Mouse (Mus musculus): ENCODE results near the gene 4930412O13Rik. TPM values are rescaled to one million over a fixed set of nuclear protein-coding genes. Genes with fewer than 3 reads are reported as not detected.

The 4930412O13Rik gene
- total and polyA plus RNA-seq, 2 experiments from 2014 or later, result 0.11 to 2.0 TPM

DNA sequence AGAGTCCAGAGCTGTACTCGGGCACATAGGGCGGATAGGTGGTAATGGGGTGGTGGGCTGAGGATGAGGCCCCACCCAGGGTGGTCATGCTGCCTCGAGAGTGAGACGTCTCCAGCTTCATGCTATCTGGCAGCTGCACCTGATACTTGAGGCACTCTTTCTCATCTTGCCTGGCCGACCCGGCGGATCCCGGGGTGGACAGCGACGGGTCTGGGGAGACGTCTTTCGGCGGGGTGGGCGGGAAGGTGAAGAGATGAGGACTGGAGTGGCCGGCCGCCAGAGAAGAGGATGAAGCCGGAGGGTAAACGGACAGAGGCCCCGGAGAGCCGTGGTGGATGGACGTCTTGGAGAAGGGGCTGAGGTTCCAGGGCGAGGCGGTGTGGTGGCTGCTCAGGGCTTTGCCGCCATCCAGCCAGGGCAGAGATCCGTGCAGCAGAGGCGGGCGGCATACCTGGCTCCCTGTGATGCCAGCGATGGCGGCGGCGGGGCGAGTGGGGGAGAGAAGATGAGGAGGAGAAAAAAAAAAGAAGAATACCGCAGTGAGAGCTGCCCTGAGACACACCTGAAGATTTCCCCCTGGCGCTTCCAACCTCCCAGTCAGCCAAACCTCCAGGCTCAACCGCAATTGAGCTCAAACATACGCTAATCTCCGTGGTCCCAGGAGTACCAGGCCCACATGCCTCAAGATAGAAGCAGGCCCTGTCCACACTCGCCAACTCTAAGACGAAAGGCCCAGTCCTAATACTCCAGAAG, 6.4 kb upstream of the 4930412O13Rik start:
- Histone ChIP-seq H3K36me3 (ENCODE audit: insufficient read depth, low read length) (no peaks in the 10 kb centered on the region), H3K9ac (replicated peaks; ENCODE audit: low read length, poor library complexity, severe bottlenecking) (peak overlapping the region; percentile 63), H3K27me3 (ENCODE audit: insufficient read depth, low read length) (peaks cover 47% of the 10 kb centered on the region), H3K4me3 (ENCODE audit: low read depth, low read length) (peak overlapping the region; percentile 43), H3K9me3 (ENCODE audit: low read length) (no peaks in the 10 kb centered on the region), H3K4me1 (ENCODE audit: insufficient read depth, low read length) (no peaks in the 10 kb centered on the region), H3K4me2 (ENCODE audit: low read depth, low read length, poor library complexity, severe bottlenecking) (peak overlapping the region; percentile 71), H3K27ac (ENCODE audit: low read depth, low read length) (peak overlapping the region; percentile 71)
- DNase-seq (ENCODE audit: low spot score) (no peak), ATAC-seq (ENCODE audit: low FRiP score) (no peak)
- no peak for TF ChIP-seq CTCF (IDR thresholded peaks at IDR 0.05)
- 10% methylated on average over 39 of the region's 39 CpGs for WGBS

DNA sequence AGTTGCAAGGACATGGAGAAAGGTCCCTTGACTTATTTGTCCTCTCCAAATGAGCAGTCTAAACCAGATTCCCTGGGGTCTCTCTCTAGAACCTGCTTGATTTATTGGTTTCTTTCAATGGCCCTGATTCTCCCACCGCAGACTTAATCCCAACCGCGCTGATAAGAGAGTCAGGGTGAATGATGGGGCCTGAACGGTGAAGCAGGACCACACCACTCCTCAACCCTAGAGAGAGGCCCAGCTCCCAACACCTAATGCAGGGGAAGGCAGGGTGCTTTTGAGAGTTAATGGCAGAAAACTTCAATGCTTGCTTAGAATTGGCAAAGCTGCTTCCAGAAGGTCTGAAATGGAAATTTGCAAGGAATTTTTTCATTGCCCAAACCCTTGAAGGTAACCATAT, 5.8 kb upstream of the 4930412O13Rik start:
- Histone ChIP-seq H3K27me3 (ENCODE audit: insufficient read depth, low read length) (peaks cover 47% of the 10 kb centered on the region), H3K9me3 (ENCODE audit: low read length) (no peaks in the 10 kb centered on the region), H3K36me3 (ENCODE audit: insufficient read depth, low read length) (no peaks in the 10 kb centered on the region), H3K27ac (ENCODE audit: low read depth, low read length) (peak overlapping the region; percentile 71), H3K4me2 (ENCODE audit: low read depth, low read length, poor library complexity, severe bottlenecking) (peak overlapping the region; percentile 71), H3K4me3 (ENCODE audit: low read depth, low read length) (peak overlapping the region; percentile 43), H3K4me1 (ENCODE audit: insufficient read depth, low read length) (no peaks in the 10 kb centered on the region), H3K9ac (replicated peaks; ENCODE audit: low read length, poor library complexity, severe bottlenecking) (peak overlapping the region; percentile 63)
- no peak for DNase-seq (ENCODE audit: low spot score)
- no peak for TF ChIP-seq CTCF (IDR thresholded peaks at IDR 0.05)
- 5% methylated on average over 4 of the region's 4 CpGs for WGBS
- no peak for ATAC-seq (ENCODE audit: low FRiP score)

DNA sequence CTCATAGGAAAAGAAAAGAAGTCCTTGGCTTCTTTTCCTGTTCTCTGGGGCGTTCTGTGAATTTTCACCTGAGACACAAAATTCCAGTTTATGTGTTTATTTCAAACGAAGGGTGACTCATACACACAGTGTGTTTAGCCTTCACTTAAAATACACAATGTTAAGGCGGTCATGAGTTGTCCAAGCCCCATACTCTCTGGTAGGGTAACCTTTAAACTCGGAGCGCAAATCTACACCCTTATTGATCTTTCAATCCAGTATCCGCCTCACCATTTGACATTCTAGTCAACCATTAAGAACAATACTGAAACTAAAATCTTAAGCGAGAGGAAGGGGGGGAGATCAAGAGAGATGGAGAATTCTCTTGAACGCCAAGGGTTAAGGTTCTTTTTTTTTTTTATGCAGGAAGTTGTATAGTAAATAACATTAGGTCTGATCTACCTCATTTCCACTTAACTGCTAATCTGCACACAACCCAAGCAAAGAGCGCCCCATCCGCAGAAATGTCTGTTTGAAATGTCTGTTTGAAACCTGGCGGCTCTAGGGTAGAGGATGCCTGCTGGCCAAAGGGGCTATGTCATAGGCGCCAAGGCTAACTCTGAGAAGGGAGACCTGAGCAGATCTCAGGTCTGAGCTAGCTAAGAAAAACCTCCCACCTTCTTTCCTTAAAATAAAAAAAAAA, 5.2 kb upstream of the 4930412O13Rik start:
- ATAC-seq (ENCODE audit: low FRiP score) (no peak), DNase-seq (ENCODE audit: low spot score) (no peak)
- Histone ChIP-seq H3K4me2 (ENCODE audit: low read depth, low read length, poor library complexity, severe bottlenecking) (peak overlapping the region; percentile 71), H3K9me3 (ENCODE audit: low read length) (no peaks in the 10 kb centered on the region), H3K4me1 (ENCODE audit: insufficient read depth, low read length) (no peaks in the 10 kb centered on the region), H3K36me3 (ENCODE audit: insufficient read depth, low read length) (no peaks in the 10 kb centered on the region), H3K9ac (replicated peaks; ENCODE audit: low read length, poor library complexity, severe bottlenecking) (peak overlapping the region; percentile 63), H3K27me3 (ENCODE audit: insufficient read depth, low read length) (peaks cover 47% of the 10 kb centered on the region), H3K27ac (ENCODE audit: low read depth, low read length) (peak overlapping the region; percentile 71), H3K4me3 (ENCODE audit: low read depth, low read length) (peak overlapping the region; percentile 43)
- 11% methylated on average over 12 of the region's 12 CpGs for WGBS
- TF ChIP-seq CTCF (IDR thresholded peaks at IDR 0.05), result no peak

GRCm38 (mm10) chr2:9876621-9877325, 4.3 kb upstream of the 4930412O13Rik start:
- no peaks in the 10 kb centered on the region for H3K36me3 ChIP-seq (ENCODE audit: insufficient read depth, low read length)
- no peaks in the 10 kb centered on the region for H3K9me3 ChIP-seq (ENCODE audit: low read length)
- ATAC-seq (ENCODE audit: low FRiP score), result no peak
- H3K4me1 ChIP-seq (ENCODE audit: insufficient read depth, low read length), result no peaks in the 10 kb centered on the region
- H3K4me2 ChIP-seq (ENCODE audit: low read depth, low read length, poor library complexity, severe bottlenecking), result peak overlapping the region; percentile 71
- H3K9ac ChIP-seq (replicated peaks; ENCODE audit: low read length, poor library complexity, severe bottlenecking), result peak overlapping the region; percentile 63
- peaks cover 47% of the 10 kb centered on the region for H3K27me3 ChIP-seq (ENCODE audit: insufficient read depth, low read length)
- H3K4me3 ChIP-seq (ENCODE audit: low read depth, low read length), result peak overlapping the region; percentile 43
- 2% methylated on average over 31 of the region's 31 CpGs for WGBS
- TF ChIP-seq CTCF (IDR thresholded peaks at IDR 0.05), result no peak
- peak overlapping the region; percentile 71 for H3K27ac ChIP-seq (ENCODE audit: low read depth, low read length)
- no peak for DNase-seq (ENCODE audit: low spot score)

GRCm38 (mm10) chr2:9877326-9877690, 3.7 kb upstream of the 4930412O13Rik start:
- ATAC-seq (ENCODE audit: low FRiP score), result no peak
- Histone ChIP-seq H3K9me3 (ENCODE audit: low read length) (no peaks in the 10 kb centered on the region), H3K4me3 (ENCODE audit: low read depth, low read length) (peak overlapping the region; percentile 43), H3K36me3 (ENCODE audit: insufficient read depth, low read length) (no peaks in the 10 kb centered on the region), H3K4me1 (ENCODE audit: insufficient read depth, low read length) (no peaks in the 10 kb centered on the region), H3K27ac (ENCODE audit: low read depth, low read length) (peak overlapping the region; percentile 71), H3K9ac (replicated peaks; ENCODE audit: low read length, poor library complexity, severe bottlenecking) (peak overlapping the region; percentile 63), H3K4me2 (ENCODE audit: low read depth, low read length, poor library complexity, severe bottlenecking) (peak overlapping the region; percentile 71), H3K27me3 (ENCODE audit: insufficient read depth, low read length) (peaks cover 44% of the 10 kb centered on the region)
- WGBS, result under 1% methylated on average over 35 of the region's 35 CpGs
- DNase-seq (ENCODE audit: low spot score), result no peak
- TF ChIP-seq CTCF (IDR thresholded peaks at IDR 0.05), result no peak

Measured in midbrain, postnatal 0 days (tissue).